Mouse (Mus musculus) embryonic fibroblast, embryonic 13.5 days (primary cell): ENCODE data around the gene Esrrb.

Experiments used
- CTCF ChIP-seq: IDR thresholded peaks from 2 replicates; pipeline ENCODE4 v1.5.1; 2011; ENCODE audit warnings: mild to moderate bottlenecking, control low read depth, low read length, moderate library complexity, borderline replicate concordance; ENCODE audit not compliant: insufficient read depth
- POLR2A ChIP-seq: IDR thresholded peaks from 2 replicates; pipeline ENCODE4 v1.6.1; 2011; ENCODE audit warnings: low read depth, mild to moderate bottlenecking, control low read depth, low read length, moderate library complexity

- TF ChIP-seq CTCF: no peak
- no peak for TF ChIP-seq POLR2A
These were observed 122.5 kb downstream of the Esrrb start for GRCm38 (mm10) chr12:86483413-86483841.
